Mouse (Mus musculus): ENCODE results near the gene Lin28b. TPM values are rescaled to one million over a fixed set of nuclear protein-coding genes. Genes with fewer than 3 reads are reported as not detected.

Lin28b gene
- 12.8 and 15.3 TPM in 2 replicates for polyA plus RNA-seq (2012; rRNA removed)

DNA sequence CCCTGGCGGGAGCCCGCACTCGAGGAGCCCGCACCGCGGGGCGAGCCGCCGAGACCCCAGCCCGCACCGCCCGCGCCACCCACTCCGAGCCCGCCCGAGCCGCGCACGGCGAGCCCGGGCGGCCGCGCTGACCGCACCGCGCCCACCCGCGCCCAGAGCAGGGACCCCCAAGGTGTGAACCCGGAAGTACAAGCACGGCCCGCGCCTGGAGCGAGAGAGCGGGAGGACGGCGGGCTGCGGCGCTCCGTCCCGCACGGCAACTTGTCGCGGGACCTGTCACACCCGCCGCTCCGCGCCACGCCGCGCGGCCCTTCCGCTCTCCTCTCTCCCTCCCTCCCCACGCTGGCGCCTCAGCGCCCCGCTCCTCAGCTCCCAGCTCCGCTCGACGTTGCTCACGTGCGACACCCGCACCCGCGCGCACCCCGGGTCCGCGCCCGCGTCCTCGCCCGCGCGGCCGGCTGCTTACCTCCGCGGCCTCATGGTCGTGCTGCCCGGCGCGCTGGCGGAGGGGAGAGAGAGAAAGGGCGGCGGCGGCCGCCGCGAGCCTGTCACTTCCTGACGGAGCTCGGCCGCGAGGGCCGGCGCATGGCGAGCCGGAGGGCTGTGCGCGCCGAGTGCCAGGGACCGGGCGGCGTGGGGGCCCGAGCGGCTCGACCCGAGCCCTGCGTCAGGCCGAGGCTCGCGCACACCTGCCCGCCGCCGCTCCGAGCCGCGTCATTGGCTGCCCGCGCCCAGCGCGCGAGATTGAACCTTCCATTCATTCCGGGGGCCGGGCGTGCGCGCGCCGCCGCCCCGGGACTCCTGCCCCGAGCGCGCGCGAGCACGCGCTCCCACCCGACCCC lies at the start of gene Lin28b:
Lin28b (minus strand) TSS at position 635 of the 842 bp plus-strand sequence.

DNA sequence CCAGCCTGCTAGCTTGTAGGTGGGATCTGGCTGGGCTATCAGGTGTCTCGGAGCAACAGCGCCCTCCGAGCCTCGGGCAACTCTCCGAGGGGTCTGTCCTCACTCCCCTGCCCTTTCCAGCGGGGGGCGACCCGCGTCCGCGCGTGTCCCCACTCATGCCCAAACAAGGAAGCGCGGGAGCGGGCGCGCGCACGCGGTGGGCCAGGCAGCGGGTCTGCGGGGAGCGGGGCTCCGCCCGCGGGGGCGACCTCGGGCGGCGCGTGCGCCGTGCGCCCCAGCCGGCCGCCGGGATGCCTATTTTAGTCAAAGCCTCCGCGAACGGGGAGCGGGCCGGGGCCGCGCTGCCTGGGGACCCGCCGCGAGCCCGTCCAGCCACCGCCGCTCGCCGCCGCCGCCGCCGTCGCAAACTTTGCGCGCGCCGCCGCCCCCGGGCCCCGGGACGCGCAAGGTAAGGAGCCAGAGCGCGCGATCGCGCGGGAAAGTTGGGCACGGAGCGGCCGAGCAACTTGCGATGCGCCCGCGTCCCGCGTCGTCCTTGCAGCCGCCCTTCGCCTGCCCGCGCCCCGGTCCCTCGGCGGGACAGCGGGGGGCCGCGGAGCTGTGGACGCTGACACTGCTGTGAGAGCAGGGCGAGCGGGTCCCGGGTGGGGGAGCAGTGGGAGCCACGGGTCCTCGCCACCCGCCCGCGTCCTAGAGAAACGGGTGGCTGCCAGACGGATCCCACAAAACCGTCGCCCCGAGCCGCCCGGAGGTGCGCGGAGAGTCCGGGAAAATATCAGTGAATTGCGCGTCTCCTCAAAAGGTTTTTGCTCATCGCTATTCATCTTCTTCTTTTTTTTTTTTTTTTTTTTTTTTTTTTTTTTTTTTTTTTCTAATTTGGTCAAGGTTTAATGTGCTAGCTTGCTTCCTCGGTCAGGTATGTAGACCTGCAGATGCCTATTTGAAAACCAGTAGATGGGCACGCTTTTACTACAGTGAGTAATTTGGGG lies 150.5 kb downstream of the Lin28b start, which contains the start of gene Bves:
Bves (plus strand) TSS at position 339 of the 989 bp plus-strand sequence.

Other genes with a start within 250 kb of the Lin28b start
- 0.95 and 2.0 TPM in 2 replicates for gene Bves, start 150.6 kb downstream of the Lin28b start, polyA plus RNA-seq (2012; rRNA removed)
- 31.9 and 35.0 TPM in 2 replicates for gene Hace1, start 91.4 kb upstream of the Lin28b start, polyA plus RNA-seq (2012; rRNA removed)

Measured in central nervous system, embryonic 18 days (tissue).